Mouse (Mus musculus) midbrain, postnatal 0 days (tissue): ENCODE data around the gene Samhd1. TPM values are rescaled to one million over a fixed set of nuclear protein-coding genes. Genes with fewer than 3 reads are reported as not detected.

Source experiments
- ATAC-seq: fragments of 200-750 bp; cut with Nextera tagmentation; 2 replicates; pipeline ENCODE4 v1.8.0; 2017; ENCODE audit warnings: moderate number of reproducible peaks, mild to moderate bottlenecking, moderate TSS enrichment, moderate library complexity; ENCODE audit not compliant: low FRiP score
- DNase-seq: peaks from one replicate; pipeline ENCODE4 v3.0.0-alpha.2; 2015; ENCODE audit warnings: low spot score
- H3K27ac ChIP-seq: fragments of 300-500 bp; sonication (generic); 2 replicates; pipeline ENCODE4 v1.5.1; 2014; ENCODE audit warnings: low read depth, mild to moderate bottlenecking, low read length, mixed read lengths
- H3K27me3 ChIP-seq: fragments of 300-500 bp; sonication (generic); 2 replicates; pipeline ENCODE4 v1.6.1; 2014; ENCODE audit warnings: low read length, control low read depth, mixed read lengths; ENCODE audit not compliant: insufficient read depth
- H3K36me3 ChIP-seq: fragments of 300-500 bp; sonication (generic); 2 replicates; pipeline ENCODE4 v1.6.1; 2014; ENCODE audit warnings: low read length, control low read depth, mixed read lengths; ENCODE audit not compliant: insufficient read depth
- H3K4me1 ChIP-seq: fragments of 300-500 bp; sonication (generic); 2 replicates; pipeline ENCODE4 v1.6.1; 2014; ENCODE audit warnings: mild to moderate bottlenecking, control low read depth, antibody characterized with exemption, low read length, mixed read lengths; ENCODE audit not compliant: insufficient read depth
- H3K4me2 ChIP-seq: fragments of 300-500 bp; sonication (generic); 2 replicates; pipeline ENCODE4 v1.6.1; 2014; ENCODE audit warnings: low read depth, mild to moderate bottlenecking, low read length, mixed read lengths; ENCODE audit not compliant: poor library complexity, severe bottlenecking
- H3K4me3 ChIP-seq: fragments of 300-500 bp; sonication (generic); 2 replicates; pipeline ENCODE4 v1.5.1; 2014; ENCODE audit warnings: low read depth, mild to moderate bottlenecking, low read length, moderate library complexity
- H3K9ac ChIP-seq: fragments of 300-500 bp; sonication (generic); replicated peaks from 2 replicates; pipeline ENCODE4 v1.6.1; 2014; ENCODE audit warnings: mild to moderate bottlenecking, low read length, moderate library complexity, mixed read lengths; ENCODE audit not compliant: poor library complexity, severe bottlenecking
- H3K9me3 ChIP-seq: fragments of 300-500 bp; sonication (generic); 2 replicates; pipeline ENCODE4 v1.6.1; 2016; ENCODE audit warnings: low read length, control low read depth
- CTCF ChIP-seq: IDR thresholded peaks from 2 replicates; pipeline ENCODE4 v1.5.1; 2016; ENCODE audit warnings: antibody characterized with exemption, mild to moderate bottlenecking
- WGBS: fragments of 180-500 bp; shearing (Covaris S2); extraction: QIAGEN DNeasy Blood & Tissue Kit; methylation state at CpG from one replicate; pipeline ENCODE4 v1.1.7; 2014; 5-methylcytosine and 5-hydroxymethylcytosine counted together
- polyA plus RNA-seq: library from polyadenylated mRNA; unstranded; fragments of >200 nt; fragmentation: Nextera tagmentation; extraction: Ambion mirVana; gene quantifications from 2 replicates; pipeline ENCODE4 v1.2.1, GENCODE M21; 2015
- total RNA-seq: library from RNA; depleted of rRNA; stranded (reverse); fragments of >200 nt; gene quantifications from 2 replicates; pipeline ENCODE4 v1.2.3, GENCODE M21; 2014

The Samhd1 gene
- total and polyA plus RNA-seq, 2 experiments from 2014 or later: 9.9 to 13.0 TPM

DNA sequence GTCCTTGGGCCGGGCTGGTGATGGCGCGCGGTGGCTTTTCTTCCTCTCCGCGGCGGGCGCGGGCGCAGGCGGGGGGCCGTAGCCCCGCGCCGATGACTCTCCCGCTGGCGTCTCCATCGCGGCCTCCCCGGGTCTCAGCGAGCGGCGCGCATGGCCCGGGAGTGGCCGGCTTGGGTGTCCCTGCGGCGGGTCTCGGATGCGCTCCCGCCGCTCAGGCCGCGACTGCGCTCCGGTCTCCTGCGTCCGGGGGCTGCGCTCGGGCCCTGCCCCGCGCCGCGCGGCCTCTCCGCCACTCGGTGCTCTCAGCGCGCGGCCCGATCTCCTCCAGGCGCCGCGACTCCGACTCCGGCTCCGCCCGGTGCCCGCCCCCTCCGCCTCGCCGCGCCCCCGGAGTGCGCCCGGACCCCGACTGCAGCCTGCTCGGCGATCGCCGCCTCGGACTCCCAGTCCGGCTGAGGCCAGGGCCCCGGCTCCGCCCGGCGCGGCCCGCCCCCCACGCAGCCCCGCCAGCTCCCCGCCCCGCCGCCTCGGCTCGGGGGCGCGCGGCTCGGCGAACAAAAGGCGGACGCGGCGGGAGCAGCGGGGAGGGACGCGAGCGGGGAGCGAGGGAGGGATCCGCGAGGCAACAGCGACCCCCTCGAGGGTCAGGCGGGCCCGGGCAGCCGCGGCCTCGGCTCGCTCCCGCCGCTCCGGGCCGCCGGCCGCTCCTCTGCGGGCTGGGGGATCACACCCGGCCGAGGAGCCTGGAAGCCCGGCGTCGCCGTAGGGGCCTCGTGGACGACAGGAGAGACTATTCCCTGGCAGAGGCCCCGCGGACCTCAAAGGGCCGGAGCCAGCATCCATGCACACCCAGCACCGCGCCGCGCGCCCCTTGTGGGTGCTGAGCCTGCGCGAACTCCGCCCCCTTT lies 56.0 kb downstream of the Samhd1 start, which contains the start of gene Soga1:
Gene Soga1 (minus strand): TSS at position 462 of the 908 bp plus-strand sequence.
- H3K4me2 ChIP-seq: peak within 1 kb of the TSS; percentile 99
- peak; percentile 86 for ATAC-seq
- no peaks in the 10 kb centered on the region for H3K36me3 ChIP-seq
- peak; percentile 89 for DNase-seq
- H3K27ac ChIP-seq: peak within 1 kb of the TSS; percentile 96
- TF ChIP-seq CTCF: peak; percentile 50
- WGBS: under 1% methylated on average over 72 of the region's 136 CpGs
- H3K9me3 ChIP-seq: no peaks in the 10 kb centered on the region
- H3K4me1 ChIP-seq: peaks cover 28% of the 10 kb centered on the region
- peak within 1 kb of the TSS; percentile 92 for H3K4me3 ChIP-seq
- H3K27me3 ChIP-seq: no peaks in the 10 kb centered on the region
- H3K9ac ChIP-seq: peak within 1 kb of the TSS; percentile 97

GRCm38 (mm10) chr2:157078059-157078792 lies 56.8 kb downstream of the Samhd1 start:
- peak overlapping the region; percentile 96 for H3K27ac ChIP-seq
- WGBS: 0% methylated on average over 51 of the region's 79 CpGs
- peak overlapping the region; percentile 97 for H3K9ac ChIP-seq
- H3K4me1 ChIP-seq: peaks cover 31% of the 10 kb centered on the region
- no peak for TF ChIP-seq CTCF
- DNase-seq (no peak), ATAC-seq (peak; percentile 11; the same call in 1 of the 2 replicates)
- H3K4me2 ChIP-seq: peak overlapping the region; percentile 99
- no peaks in the 10 kb centered on the region for H3K9me3 ChIP-seq
- H3K4me3 ChIP-seq: peak overlapping the region; percentile 92
- H3K27me3 ChIP-seq: no peaks in the 10 kb centered on the region
- H3K36me3 ChIP-seq: peaks cover 4% of the 10 kb centered on the region; the same call in 1 of the 2 replicates

DNA sequence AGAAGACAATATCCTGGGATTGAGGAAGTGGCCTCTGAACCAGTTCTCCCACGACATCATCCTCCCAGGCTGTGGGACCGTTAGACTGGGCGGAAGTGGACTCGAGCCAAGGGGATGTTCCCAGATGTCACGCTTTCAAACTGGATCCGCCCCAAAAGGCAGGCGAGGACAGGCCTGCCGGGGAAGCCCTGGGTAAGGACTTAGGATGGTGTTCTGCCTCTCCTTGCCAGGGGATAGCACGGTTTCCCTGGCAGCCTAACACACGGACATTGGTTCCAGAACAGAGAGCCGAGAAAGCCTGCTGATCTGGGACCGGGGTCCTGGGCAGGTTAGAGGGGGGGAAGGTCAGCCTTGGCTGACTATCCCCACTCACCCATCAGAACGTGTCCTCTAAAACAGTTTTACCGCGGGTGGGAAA lies 57.4 kb downstream of the Samhd1 start:
- peak overlapping the region; percentile 99 for H3K4me2 ChIP-seq
- H3K27me3 ChIP-seq: no peaks in the 10 kb centered on the region
- under 1% methylated on average over 15 of the region's 15 CpGs for WGBS
- H3K36me3 ChIP-seq: peaks cover 6% of the 10 kb centered on the region; the same call in 1 of the 2 replicates
- no peaks in the 10 kb centered on the region for H3K9me3 ChIP-seq
- no peak for TF ChIP-seq CTCF
- peak overlapping the region; percentile 96 for H3K27ac ChIP-seq
- H3K4me1 ChIP-seq: peaks cover 31% of the 10 kb centered on the region
- DNase-seq (peak; percentile 82), ATAC-seq (no peak)
- peak overlapping the region; percentile 92 for H3K4me3 ChIP-seq
- peak overlapping the region; percentile 97 for H3K9ac ChIP-seq

GRCm38 (mm10) chr2:157077160-157077559 lies 57.9 kb downstream of the Samhd1 start:
- peaks cover 31% of the 10 kb centered on the region for H3K4me1 ChIP-seq
- no peak for TF ChIP-seq CTCF
- peak overlapping the region; percentile 96 for H3K27ac ChIP-seq
- peak overlapping the region; percentile 97 for H3K9ac ChIP-seq
- no peaks in the 10 kb centered on the region for H3K9me3 ChIP-seq
- no peak for ATAC-seq
- WGBS: 10% methylated on average over 5 of the region's 5 CpGs
- H3K27me3 ChIP-seq: no peaks in the 10 kb centered on the region
- H3K4me2 ChIP-seq: peak overlapping the region; percentile 99
- peak; percentile 75 for DNase-seq
- peaks cover 6% of the 10 kb centered on the region; the same call in 1 of the 2 replicates for H3K36me3 ChIP-seq
- H3K4me3 ChIP-seq: peak overlapping the region; percentile 92

GRCm38 (mm10) chr2:157076585-157076984 lies 58.5 kb downstream of the Samhd1 start:
- no peak for DNase-seq

More at GRCm38 (mm10) chr2:157076585-157076984, 58.5 kb downstream of the Samhd1 start:
- 0 out of 2 replicates have a peak overlapping the region, but pooled peaks have one; percentile 19 for H3K9ac ChIP-seq
- peak overlapping the region; percentile 99 for H3K4me2 ChIP-seq
- no peak overlapping the region for H3K27ac ChIP-seq
- peaks cover 34% of the 10 kb centered on the region for H3K4me1 ChIP-seq
- peaks cover 6% of the 10 kb centered on the region; the same call in 1 of the 2 replicates for H3K36me3 ChIP-seq
- no peak for TF ChIP-seq CTCF
- H3K4me3 ChIP-seq: peak overlapping the region; percentile 92
- H3K9me3 ChIP-seq: no peaks in the 10 kb centered on the region
- no peak for ATAC-seq
- 83% methylated on average over 7 of the region's 7 CpGs for WGBS
- H3K27me3 ChIP-seq: no peaks in the 10 kb centered on the region
